Mouse (Mus musculus): ENCODE results near the gene Pear1. TPM values are rescaled to one million over a fixed set of nuclear protein-coding genes. Genes with fewer than 3 reads are reported as not detected.

The Pear1 gene
- 11.8 and 12.6 TPM in 2 replicates for polyA plus RNA-seq (2012; rRNA removed)

DNA sequence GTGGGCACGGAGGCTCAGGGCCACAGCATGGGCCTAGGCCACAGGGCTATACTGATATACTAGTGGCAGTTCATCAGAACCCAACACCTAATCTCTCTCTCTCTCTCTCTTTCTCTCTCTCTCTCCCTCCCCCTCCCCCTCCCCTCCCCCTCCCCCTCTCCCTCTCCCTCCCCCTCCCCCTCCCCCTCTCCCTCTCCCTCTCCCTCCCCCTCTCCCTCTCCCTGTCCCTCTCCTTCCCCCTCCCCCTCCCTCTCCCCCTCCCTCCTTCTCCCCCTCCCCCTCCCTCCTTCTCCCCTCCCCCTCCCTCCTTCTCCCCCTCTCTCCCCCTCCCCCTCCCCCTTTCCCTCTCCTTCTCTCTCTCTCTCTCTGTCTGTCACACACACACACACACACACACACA lies at the start of gene Pear1:
Pear1 (minus strand) TSS at position 101 of the 400 bp plus-strand sequence.

DNA sequence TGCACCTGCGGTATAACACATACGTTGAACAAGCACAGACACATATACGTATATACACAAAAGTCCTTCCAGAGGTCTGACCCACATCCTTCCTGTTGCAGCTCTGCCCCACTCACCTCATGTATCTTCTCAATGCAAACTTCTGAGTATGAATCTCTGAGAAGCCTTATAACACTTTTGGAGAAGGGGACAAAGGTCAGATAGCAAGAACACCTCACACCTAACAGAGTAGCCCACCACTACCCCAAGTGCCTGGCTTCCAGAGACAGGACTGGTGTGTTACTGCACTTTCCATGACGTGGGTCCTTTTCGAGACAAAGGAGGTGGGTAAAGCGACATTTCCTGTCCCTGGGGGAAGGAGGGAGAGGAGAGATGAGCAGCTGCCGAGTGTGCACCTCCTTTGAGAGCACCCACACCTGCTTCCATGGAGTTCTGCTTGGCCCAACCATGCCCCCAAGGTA lies 22.6 kb upstream of the Pear1 start, which contains the start of gene Sh2d2a:
Sh2d2a (plus strand) TSS at position 106 of the 461 bp plus-strand sequence.

DNA sequence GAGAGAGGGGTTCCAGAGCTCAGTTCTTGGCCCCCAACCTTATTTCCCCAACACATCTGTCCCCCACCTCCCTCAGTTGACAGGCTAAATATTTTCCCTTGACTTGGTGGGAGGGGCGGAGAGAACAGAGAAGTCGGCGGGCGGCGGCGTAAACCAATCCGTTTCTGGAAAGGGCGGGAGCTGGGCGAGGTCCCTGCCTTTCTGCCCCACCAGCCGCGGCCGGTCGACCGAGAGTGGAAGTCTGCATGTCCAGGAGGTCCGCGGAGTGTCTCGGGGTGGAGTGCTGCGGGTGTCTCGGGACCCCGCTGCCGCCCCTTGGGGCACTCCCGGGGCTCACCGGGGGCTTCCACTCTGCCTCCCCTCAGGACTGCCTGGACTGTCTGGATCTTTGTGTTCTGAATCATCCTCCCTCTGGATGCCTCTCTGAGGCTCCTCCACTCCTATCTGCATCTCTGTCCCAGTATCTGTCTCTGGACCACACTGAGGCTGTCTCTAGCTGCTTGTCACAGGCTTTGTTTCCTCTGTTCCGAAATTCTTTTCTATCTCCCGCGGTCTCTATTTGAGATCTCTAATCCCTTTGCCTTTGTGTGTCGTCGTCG lies 27.3 kb downstream of the Pear1 start, which contains the start of gene Insrr:
Insrr (plus strand) TSS at position 216 of the 599 bp plus-strand sequence.

DNA sequence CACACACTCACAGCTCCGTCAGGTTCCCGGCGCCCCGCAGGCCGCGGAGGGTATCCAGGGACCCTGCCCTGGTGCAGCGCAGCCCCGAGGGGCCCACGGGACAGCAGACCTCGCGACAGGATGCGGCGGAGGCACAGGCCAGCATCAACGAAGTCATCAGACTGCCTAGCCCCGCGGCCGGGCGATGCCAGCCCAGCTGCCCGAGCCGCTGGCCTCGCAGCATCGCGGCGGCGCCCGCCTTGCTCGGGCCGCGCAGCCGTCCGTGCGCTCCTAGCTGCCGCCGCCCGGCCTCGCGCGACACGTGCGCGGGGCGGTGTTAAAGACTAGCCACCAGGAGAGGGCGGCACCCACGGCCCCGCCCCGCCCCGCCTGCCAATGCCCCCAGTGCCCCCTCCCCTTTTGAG lies 29.2 kb downstream of the Pear1 start, which contains the start of gene Ntrk1:
Ntrk1 (minus strand) TSS at position 241 of the 404 bp plus-strand sequence.

DNA sequence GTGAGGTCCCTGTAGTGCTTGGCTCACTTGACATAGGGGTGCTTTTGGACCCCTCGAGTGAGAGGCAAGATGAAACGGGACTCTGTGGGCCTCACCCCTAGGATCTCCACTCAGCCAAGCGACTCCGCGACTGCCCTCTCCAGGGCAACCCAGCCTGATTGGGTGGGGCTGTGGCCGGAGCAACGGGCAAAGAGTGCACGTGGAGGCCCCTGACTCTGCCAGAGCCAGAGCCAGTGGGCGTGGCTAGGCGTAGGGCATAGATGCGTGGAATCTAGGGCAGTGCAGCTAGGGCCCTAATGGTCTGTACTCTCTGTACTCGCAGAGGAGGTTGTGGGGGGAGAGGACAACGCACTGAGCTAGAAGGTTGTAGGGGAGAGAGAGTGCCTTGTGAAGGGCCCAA lies 75.7 kb downstream of the Pear1 start, which contains the start of gene Lrrc71:
Lrrc71 (minus strand) TSS at position 195 of the 400 bp plus-strand sequence.

Other genes with a start within 250 kb of the Pear1 start
- 10.4 and 13.9 TPM in 2 replicates for gene Arhgef11, start 206.7 kb downstream of the Pear1 start, polyA plus RNA-seq (2012; rRNA removed)
- gene Lrrc71, start 75.7 kb downstream of the Pear1 start, polyA plus RNA-seq (2012; rRNA removed), result 0.02 and 0.14 TPM in 2 replicates
- gene Ntrk1, start 29.1 kb downstream of the Pear1 start, polyA plus RNA-seq (2012; rRNA removed), result 0.17 and 0.20 TPM in 2 replicates
- gene Insrr, start 27.4 kb downstream of the Pear1 start, polyA plus RNA-seq (2012; rRNA removed), result 1.6 and 2.7 TPM in 2 replicates
- gene Sh2d2a, start 22.4 kb upstream of the Pear1 start, polyA plus RNA-seq (2012; rRNA removed), result 0.16 and 0.45 TPM in 2 replicates
- 12.5 and 13.3 TPM in 2 replicates for gene Prcc, start 61.3 kb upstream of the Pear1 start, polyA plus RNA-seq (2012; rRNA removed)
- 28.9 and 30.2 TPM in 2 replicates for gene Hdgf, start 82.0 kb upstream of the Pear1 start, polyA plus RNA-seq (2012; rRNA removed)
- gene Mrpl24, start 95.2 kb upstream of the Pear1 start, polyA plus RNA-seq (2012; rRNA removed), result 9.8 and 10.8 TPM in 2 replicates
- 4.0 and 4.7 TPM in 2 replicates for gene Isg20l2, start 106.0 kb upstream of the Pear1 start, polyA plus RNA-seq (2012; rRNA removed)
- 11.2 and 19.0 TPM in 2 replicates for gene Rrnad1, start 106.4 kb upstream of the Pear1 start, polyA plus RNA-seq (2012; rRNA removed)
- 9.3 and 9.4 TPM in 2 replicates for gene Crabp2, start 124.4 kb upstream of the Pear1 start, polyA plus RNA-seq (2012; rRNA removed)
- gene Nes, start 146.8 kb upstream of the Pear1 start, polyA plus RNA-seq (2012; rRNA removed), result 1.2 and 1.7 TPM in 2 replicates
- gene Bcan, start 175.9 kb upstream of the Pear1 start, polyA plus RNA-seq (2012; rRNA removed), result 0.26 and 0.44 TPM in 2 replicates
- gene Hapln2, start 203.3 kb upstream of the Pear1 start, polyA plus RNA-seq (2012; rRNA removed), result not detected in 2 replicates
- gene Gpatch4, start 218.8 kb upstream of the Pear1 start, polyA plus RNA-seq (2012; rRNA removed), result 1.7 and 2.1 TPM in 2 replicates
- 37.1 and 38.2 TPM in 2 replicates for gene Naxe, start 234.2 kb upstream of the Pear1 start, polyA plus RNA-seq (2012; rRNA removed)